18 mouse cellular contexts compared by ENCODE assay signal in the genomic region with DNA sequence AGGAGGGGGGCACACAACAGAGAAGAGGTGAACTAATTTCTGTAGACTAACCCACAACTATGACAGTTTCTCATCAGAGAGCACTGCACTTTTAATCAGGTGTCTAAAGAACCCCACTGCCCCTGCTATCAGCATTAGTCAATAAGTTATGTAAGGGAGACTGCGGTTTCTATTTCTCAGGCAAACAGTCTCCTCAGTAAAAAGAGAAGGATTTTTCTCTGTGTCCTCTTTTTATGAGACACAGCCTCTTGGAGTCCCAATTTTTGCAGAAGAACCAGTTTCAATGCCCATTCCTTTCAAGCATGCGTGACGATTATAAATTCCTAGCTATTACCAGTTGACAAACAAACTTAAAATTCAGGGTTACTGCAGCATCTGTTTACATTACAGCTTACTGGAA. TPM values are rescaled to one million over a fixed set of nuclear protein-coding genes. Genes with fewer than 3 reads are reported as not detected.
"Had no signal": no experiment of that assay in that cellular context is flagged by ENCODE, and none has a peak within 500 bp of the region (broad histone marks: within the 10 kb centered on the region; RNA-seq: fewer than 3 reads in every experiment).

No protein-coding gene starts in this region.

- H3K27ac ChIP-seq: lung, embryonic 15.5 days; macrophage; midbrain, embryonic 13.5 days; midbrain, embryonic 15.5 days; neural tube, embryonic 12.5 days had no signal

- DNase-seq: lung, adult 2 months; lung, postnatal 14 days; lung, postnatal 36 days; right cerebral cortex, postnatal 25 days; right cerebral cortex, postnatal 4 days; spleen, adult 18-20 months; thymus, adult 18-20 months; thymus, postnatal 14 days; thymus, postnatal 36 days had no signal

- H3K4me2 ChIP-seq: lung, embryonic 15.5 days; midbrain, embryonic 11.5 days; midbrain, embryonic 13.5 days; midbrain, embryonic 15.5 days; neural tube, embryonic 12.5 days had no signal

- H3K4me3 ChIP-seq: lung, embryonic 15.5 days; megakaryocyte, embryonic 14.5 days; midbrain, embryonic 13.5 days; midbrain, embryonic 15.5 days; neural tube, embryonic 12.5 days had no signal

- H3K4me1 ChIP-seq: midbrain, embryonic 13.5 days; neural tube, embryonic 12.5 days had no signal

- H3K9me3 ChIP-seq: lung, embryonic 15.5 days; megakaryocyte, embryonic 14.5 days; midbrain, embryonic 13.5 days; midbrain, embryonic 15.5 days; neural tube, embryonic 12.5 days had no signal

- H3K27me3 ChIP-seq: lung, embryonic 15.5 days; megakaryocyte, embryonic 14.5 days; midbrain, embryonic 13.5 days; midbrain, embryonic 15.5 days; neural tube, embryonic 12.5 days had no signal

- H3K9ac ChIP-seq: lung, embryonic 15.5 days; midbrain, embryonic 13.5 days; midbrain, embryonic 15.5 days; neural tube, embryonic 12.5 days had no signal

- ATAC-seq: lung, postnatal 0 days; midbrain, embryonic 13.5 days; midbrain, embryonic 15.5 days had no signal

- H3K36me3 ChIP-seq: midbrain, embryonic 15.5 days had no signal

RNA-seq across cellular contexts. Expression of a gene that starts 59.4 kb away (rescaled TPM):
- total RNA-seq: monocyte, adult 5-6 weeks had no signal
